Mouse (Mus musculus) adrenal gland, adult 18-20 months (tissue): ENCODE data around the gene Tcta. TPM values are rescaled to one million over a fixed set of nuclear protein-coding genes. Genes with fewer than 3 reads are reported as not detected.
A peak's percentile ranks its signal among the peaks of the same experiment; 100 is the strongest.

Experiments
- DNase-seq, 2 experiments: peaks; one replicate each; pipeline ENCODE4 v3.0.0; 2021 to 2022; ENCODE audit warnings: low spot score in 2 of 2
- long read RNA-seq, 2 experiments: library from polyadenylated mRNA; stranded (forward); transcript quantifications; one replicate each; pipeline ENCODE4 v2.0.0; 2021
- total RNA-seq, 2 experiments: library from RNA; stranded (reverse); gene quantifications; 1 replicate in 1 of 2; 2 replicates in 1 of 2; pipeline ENCODE4 v1.2.3; 2021

Gene Tcta
- total RNA-seq = 10 to 100 TPM; 36.1 to 36.2 TPM
- long read RNA-seq, experiment 1, transcript Tcta-202 (3 exons, 1,094 nt) = major isoform, 19 of 28 reads
- long read RNA-seq, experiment 1, partial matches to known transcripts = 3 of 28 reads
- long read RNA-seq, experiment 1, other reads (novel, unspliced or antisense) = 4 of 28 reads
- long read RNA-seq, experiment 2, transcript Tcta-202 (3 exons, 1,094 nt) = major isoform, 62 of 77 reads
- long read RNA-seq, experiment 2, transcript Tcta-201 (3 exons, 1,668 nt) = minor isoform, 8 of 77 reads
- long read RNA-seq, experiment 2, partial matches to known transcripts = 2 of 77 reads
- long read RNA-seq, experiment 2, other reads (novel, unspliced or antisense) = 5 of 77 reads

GRCm38 (mm10) chr9:108305629-108306520 is at the start of gene Tcta, which contains the start of gene Rhoa:
Tcta (minus strand) TSS chr9:108306160.
Rhoa (plus strand) TSS chr9:108306129.
- peak; percentile 90 to 96 for DNase-seq

GRCm38 (mm10) chr9:108349727-108350126 is 43.8 kb upstream of the Tcta start:
- no peak for DNase-seq

- no peak for DNase-seq
These were observed 42.3 kb upstream of the Tcta start for GRCm38 (mm10) chr9:108348290-108348680.

GRCm38 (mm10) chr9:108347540-108348289 is 41.8 kb upstream of the Tcta start, which contains the start of gene Usp4:
Usp4 (plus strand) TSS chr9:108347853.
- DNase-seq = peak; percentile 84 to 88

- DNase-seq = no peak
These were observed 41.1 kb upstream of the Tcta start for GRCm38 (mm10) chr9:108347024-108347423.

- DNase-seq = no peak
These were observed 38.5 kb upstream of the Tcta start for GRCm38 (mm10) chr9:108344471-108344870.

- DNase-seq = no peak
These were observed 37.9 kb upstream of the Tcta start for GRCm38 (mm10) chr9:108343835-108344234.

GRCm38 (mm10) chr9:108343331-108343730 is 37.4 kb upstream of the Tcta start:
- no peak for DNase-seq

GRCm38 (mm10) chr9:108342301-108342831 is 36.4 kb upstream of the Tcta start:
- peak in 1 of 2 experiments; percentile 33 for DNase-seq

GRCm38 (mm10) chr9:108341801-108342200 is 35.8 kb upstream of the Tcta start:
- peak in 1 of 2 experiments; percentile 30 for DNase-seq

GRCm38 (mm10) chr9:108341139-108341475 is 35.1 kb upstream of the Tcta start:
- no peak for DNase-seq

- peak in 1 of 2 experiments; percentile 36 for DNase-seq
These were observed 34.5 kb upstream of the Tcta start for GRCm38 (mm10) chr9:108340258-108341138.

GRCm38 (mm10) chr9:108339886-108340257 is 33.9 kb upstream of the Tcta start:
- DNase-seq = peak; percentile 30 to 34

- peak; percentile 82 to 85 for DNase-seq
These were observed 33.2 kb upstream of the Tcta start, which contains the start of gene Gpx1 for GRCm38 (mm10) chr9:108338886-108339781. Gpx1 (plus strand) TSS chr9:108338903.

- DNase-seq = no peak
These were observed 32.6 kb upstream of the Tcta start for GRCm38 (mm10) chr9:108338551-108338885.

GRCm38 (mm10) chr9:108337848-108338550 is 32.0 kb upstream of the Tcta start:
- DNase-seq = no peak

GRCm38 (mm10) chr9:108325811-108326210 is 19.9 kb upstream of the Tcta start:
- no peak for DNase-seq

- no peak for DNase-seq
These were observed 18.8 kb upstream of the Tcta start for GRCm38 (mm10) chr9:108324784-108325183.
